Mouse (Mus musculus): Measurements from ENCODE around the gene Wwtr1.

The Wwtr1 gene

DNA sequence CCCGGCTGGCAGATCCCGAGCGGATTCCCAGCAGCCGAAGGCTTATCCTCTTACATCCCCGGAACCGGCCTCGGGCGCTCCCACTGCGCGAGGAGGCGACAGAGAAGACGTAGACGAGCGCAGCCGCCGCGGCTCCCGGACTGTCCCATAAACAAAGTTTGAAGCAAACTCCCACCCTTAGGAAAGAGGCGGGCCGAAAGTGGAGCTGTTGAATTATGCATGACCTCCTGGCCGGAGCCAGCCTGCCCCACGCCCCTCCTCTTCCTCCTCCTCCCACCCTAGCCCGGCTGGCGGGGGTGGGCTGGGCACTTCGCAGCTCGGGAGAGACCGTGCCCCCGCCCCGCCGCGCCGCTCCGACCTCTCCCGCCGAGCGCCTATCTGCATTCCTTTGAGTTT lies at the start of gene Wwtr1:
Wwtr1 (minus strand) TSS at position 251 of the 396 bp plus-strand sequence.
- peak; percentile 61 for DNase-seq

DNA sequence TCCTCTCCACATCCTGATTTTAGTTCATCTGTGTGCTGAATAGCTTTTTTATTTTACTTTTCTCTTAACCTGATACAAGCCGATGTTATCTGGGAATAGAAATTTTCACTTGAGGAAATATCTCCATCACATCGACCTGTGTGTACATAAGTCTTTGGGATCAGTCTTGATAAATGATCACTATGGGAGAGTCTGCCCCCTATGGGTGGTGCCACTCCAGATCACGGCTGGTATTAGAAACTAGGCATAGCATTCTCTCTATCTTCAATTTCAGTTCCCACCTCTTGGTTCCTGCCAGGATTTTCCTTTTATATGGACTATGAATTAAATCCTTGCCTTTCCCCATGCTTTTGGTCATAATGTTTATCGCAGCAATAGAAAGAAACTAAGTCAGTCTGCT lies 44.0 kb upstream of the Wwtr1 start:
- peak; percentile 7 for DNase-seq

DNA sequence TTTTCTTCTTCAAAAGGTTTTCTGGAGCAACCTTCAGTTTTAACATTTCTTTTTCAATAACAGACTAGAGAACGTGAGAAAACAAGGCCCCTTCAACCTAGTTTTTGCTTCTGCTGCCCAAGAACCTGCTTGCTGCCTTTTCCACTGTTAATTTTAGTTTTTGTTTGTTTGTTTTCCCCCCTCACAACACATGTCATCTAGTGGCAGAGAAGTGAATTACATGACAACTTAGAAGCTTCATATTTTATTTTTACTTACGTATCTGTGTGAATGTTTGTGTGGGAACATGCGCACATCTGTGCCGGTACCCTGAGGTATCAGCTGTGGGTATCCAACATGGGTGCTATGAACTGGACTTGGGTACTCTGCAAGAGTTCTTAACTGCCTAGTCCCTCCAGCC lies 39.9 kb upstream of the Wwtr1 start:
- no peak for DNase-seq

DNA sequence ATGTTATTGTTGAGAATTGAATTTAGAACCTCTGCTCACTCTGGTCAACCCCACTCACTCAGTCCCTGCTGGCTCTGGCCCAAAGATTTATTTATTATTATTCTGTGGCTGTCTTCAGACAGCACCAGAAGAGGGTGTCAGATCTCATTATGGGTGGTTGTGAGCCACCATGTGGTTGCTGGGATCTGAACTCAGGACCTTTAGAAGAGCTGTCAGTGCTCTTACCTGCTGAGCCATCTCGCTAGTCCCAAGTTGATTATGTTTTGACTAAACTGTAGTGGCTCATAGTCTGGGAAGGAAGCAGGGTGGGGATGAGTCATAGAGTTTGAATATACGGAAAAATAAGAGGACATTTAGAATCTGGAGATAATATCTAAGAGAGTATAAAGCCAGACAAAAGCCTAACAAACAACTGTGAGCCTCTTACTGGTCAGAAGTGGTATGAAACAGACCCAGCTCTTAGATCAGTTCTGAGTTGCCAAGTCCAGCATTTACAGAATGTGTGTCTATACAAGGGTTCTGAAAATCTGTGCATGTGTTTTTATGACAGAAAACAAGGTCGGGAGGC lies 36.8 kb upstream of the Wwtr1 start:
- DNase-seq = no peak

DNA sequence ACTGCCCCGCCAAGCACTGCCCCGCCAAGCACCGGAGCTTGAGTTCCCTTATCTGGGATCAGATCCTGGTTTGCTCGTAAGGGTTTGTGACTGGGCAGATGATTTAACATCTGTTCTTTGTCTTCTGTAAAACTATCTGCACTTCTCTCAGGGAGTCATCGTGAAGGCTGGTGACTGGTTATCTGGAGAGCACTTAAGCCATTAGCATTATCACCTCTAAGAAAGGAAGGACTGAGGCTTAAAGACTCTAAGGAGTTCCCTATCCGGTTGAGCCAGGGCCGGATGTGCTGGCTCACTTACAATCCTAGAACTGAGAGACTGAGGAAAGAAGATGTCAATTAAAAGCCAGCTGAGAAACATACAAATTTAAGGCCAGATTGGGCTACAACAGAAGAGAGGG lies 36.1 kb upstream of the Wwtr1 start:
- DNase-seq = no peak

DNA sequence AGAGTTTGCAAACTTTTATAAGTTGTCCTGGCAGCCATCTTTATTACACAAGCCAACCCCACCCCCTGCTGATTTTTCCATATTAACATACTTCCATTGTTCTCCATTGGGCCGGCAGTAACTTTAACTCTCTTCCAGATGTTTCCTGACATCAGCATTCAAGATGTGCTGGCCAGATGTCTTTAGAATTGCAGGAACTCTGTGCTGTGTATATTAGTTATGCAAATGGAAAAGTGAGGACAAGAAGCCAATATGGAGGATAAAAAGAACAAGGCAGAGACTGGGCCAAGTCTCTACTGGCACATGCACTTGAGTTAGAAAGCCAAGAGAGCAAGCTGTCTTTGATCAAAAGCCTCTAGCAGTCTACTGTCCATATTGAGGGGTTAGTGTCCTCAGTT lies 28.9 kb upstream of the Wwtr1 start:
- no peak for DNase-seq

DNA sequence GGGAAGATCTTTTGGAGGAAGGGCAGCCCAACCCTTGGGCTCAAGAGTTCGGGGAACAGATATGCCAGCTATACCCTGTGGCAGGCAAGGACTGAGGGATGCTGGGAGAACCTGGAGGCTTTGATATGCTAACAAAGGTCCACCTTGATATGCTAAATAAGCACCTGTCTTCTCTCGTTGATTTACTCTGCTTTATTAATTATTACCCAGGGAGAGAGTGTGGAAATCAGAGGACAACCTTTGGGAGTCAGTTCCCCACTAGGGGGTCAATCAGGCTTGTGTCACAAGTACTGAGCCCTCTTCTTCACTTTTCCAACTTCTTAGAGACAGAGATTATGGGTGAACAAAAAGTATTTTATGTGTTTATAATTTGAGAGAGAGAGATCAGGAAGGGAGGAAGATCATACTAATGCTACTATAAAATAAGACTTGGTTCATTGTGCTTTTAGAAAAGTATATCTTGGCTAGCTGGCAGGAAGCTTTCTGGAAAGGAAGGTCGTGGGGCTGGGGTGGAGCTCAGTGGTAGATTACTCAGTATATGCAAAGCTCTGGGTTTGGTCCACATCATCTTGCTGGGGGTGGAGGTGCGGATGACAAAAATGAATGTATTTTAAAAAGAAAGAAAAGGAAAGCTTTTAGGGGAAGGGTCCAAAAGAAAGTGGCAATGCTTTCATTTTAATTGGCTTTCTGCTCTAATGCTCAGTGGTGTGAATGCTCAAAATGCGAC lies 28.3 kb upstream of the Wwtr1 start:
- DNase-seq = no peak

DNA sequence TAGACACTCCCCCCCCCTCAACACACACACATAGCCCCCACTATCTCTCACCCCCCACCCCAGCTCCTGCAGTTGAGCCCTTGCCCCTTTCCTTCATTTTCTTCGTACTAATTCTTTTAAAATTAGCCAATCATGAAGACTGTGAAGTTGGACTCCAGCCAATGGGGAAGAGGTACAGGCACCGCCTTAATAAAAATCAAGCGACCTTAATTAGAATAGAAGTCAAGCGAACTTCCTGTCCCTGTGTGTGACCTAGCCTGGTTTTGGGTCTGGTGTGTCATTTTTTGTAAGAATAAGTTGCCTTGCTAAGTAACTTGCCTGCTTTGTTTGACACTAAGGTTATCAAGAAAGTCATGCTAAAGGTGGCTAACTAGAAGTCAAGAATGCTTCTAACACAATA lies 26.9 kb upstream of the Wwtr1 start:
- no peak for DNase-seq

DNA sequence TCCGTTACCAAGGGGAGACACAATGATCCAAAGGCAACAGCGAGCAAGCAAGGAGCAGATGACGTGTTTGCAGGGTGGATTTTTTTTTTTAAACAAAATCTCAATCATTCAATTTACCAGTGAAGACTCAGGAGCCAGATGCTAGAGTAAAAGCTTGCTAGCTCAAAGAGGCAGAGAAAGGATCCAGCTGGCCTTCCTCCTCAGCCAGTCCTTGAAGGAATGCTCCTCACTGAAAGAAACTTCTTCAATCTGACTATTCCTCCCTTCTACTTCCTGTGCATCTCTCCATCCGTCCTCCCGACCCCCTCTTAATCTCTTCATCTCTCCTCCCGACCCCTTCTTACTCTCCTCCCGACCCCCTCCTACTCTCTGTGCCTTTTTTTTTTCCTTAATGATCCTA lies 20.9 kb upstream of the Wwtr1 start:
- no peak for DNase-seq

DNA sequence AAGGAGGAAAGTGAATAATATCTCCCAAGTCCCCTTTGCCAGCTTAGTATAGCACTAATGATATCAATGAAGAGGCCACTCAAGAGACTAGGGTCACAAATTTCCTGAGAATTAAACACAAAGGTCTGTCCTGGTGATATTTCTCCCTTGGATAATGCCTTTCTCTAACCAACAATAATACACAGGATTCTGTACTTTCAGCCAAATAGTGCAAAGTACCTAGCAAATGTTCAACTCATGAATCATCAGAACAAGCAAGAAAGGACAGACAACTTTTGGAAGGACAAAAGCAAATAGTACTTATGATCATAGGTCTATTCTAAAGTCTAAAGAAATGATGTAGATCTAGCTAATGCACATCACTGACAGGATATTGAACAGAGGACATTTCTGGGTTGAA lies 19.8 kb upstream of the Wwtr1 start:
- no peak for DNase-seq

DNA sequence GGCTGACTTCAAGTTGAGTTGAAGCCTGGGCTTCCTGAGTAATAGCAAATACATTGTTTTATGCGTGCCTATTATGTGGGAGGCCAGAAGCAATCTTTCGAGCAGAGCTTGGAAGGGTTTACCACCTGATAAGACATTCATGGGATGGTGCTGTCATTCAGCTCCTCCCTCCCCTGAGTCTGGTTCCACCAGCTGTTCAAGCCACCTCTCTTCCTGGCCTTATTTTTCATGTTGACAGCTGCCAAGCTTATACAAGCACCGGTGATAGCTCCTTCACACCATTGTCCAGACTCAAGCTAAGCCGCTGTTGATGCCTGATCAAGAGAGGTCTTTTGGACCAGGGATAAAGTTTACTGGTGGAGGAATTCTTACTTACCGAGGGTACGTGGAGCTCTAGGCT lies 10.3 kb upstream of the Wwtr1 start:
- DNase-seq = no peak

DNA sequence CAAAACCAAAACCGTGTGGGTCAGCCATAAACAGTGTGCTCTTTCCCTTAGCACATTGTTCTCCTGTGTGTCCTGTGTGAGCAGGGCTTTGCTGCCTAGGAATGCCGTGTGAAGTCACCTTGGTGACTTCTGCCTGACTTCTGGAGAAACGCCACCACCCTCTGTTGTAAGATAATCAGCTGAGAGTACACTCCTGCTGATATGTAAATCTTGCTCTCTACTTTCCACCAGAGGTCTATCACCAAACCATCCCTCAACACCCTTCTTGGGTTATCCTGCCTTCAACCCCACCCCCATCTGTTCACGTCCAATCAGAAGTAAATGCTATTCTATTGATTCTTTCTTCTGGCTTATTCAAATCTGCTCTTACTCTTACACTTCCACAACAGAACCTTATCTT lies 7.8 kb upstream of the Wwtr1 start:
- DNase-seq = no peak

DNA sequence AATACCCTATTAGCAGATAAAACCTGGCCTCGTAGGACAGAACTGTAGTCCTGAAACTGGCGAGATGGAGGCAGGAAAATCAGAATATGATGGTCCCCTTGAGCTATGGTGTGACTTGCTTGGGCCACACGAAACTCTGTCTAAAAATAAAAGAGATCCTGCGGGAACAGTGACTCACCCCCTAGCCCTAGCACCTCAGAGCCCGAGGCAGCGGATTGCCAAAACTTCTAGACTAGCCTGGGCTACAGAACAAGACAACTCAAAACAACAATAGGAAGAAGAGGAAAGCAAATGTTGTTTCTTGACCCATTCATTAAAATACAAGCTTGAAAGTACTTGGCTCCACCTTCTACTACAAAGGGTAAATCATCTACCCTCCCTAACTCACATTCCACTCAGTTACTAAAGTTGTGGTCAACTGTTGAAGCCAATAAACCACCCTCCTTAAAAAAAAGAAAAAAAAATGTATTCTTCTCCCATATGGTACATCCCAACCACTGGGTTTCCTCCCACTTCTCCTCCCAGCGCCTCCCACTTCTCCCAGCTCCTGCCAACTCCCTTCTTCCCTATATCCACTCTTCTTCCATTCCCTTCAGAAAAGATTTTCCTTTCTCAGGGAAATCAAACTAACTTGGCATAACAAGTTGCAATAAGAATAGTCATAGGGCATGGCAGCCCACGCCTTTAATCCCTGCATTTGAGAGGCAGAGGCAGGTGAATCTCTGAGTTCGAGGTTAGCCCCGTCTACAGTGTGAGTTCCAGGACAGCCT lies 4.9 kb upstream of the Wwtr1 start:
- no peak for DNase-seq

DNA sequence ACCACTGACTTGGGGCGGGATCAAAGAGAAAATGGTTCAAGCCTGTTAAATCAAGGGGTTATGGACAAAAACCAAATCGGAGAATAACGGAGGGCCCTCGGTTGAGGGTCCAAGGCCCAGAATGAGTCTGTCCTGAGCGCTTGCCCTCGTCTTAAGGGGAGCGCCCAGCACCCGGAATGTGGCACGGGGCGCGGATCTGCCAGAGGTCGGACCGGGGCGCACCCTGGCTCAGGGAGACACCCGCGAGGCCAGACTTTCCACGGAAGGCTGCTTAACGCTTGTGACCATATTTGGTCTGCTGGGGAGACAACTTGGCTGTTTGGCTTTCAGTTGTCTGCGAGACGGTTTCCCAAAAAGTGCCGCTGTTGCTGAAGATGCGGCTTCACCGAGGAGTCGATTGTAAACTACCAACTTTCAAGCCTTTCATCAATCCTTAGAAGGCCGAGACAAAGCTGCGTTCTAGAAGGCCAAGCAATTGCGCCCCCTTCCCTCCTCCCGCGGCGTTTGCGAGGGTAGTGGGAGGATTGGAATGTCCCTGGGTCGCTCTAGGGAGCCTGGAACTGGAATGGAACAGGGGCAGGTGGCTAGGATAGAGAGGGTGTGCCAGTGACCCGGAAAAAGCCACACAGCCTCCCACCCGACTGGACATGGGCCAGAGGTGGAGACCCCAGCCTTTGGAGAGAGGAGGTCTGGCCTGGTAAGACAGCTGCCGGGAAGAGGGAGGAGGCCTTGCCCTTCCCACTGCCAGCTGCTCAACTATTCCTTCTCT lies 530 bp upstream of the Wwtr1 start:
- peak; percentile 24 for DNase-seq

DNA sequence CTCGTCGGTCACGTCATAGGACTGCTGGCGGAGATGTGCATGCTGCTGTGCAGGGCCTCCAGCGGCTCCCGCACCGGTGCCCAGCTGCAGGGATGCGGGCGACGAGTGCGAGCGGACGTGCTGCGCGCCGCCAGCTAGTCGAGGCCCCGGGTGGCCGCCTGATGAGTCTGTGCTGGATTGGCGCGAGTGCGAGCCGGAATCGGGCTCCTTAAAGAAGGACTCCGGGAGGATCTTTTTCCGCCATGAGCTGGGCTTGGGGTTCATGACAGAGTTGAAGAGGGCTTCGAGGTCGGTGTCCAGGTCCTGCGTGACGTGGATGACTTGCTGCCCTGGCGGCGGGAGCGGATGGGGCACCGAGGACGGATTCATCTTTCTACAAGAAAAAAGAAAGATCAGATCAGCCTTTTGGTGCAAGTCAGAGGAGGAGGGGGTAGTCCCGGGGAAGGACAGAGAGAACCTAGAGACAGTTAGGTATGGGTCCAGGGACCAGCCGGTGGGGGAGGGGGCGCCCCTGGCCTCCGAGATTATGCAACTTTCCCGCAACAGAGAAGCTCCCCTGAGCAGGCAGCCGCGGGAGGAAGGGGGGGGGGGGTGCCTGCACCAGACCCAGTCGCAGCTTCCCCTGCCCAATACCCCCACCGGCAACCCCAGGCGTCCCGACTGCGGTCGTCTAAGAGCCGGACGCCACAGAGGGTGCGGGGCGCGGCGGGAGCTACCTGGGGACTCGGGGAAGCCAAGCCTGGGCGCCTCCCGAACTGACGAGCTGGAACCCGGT lies 638 bp downstream of the Wwtr1 start:
- peak; percentile 46 for DNase-seq

DNA sequence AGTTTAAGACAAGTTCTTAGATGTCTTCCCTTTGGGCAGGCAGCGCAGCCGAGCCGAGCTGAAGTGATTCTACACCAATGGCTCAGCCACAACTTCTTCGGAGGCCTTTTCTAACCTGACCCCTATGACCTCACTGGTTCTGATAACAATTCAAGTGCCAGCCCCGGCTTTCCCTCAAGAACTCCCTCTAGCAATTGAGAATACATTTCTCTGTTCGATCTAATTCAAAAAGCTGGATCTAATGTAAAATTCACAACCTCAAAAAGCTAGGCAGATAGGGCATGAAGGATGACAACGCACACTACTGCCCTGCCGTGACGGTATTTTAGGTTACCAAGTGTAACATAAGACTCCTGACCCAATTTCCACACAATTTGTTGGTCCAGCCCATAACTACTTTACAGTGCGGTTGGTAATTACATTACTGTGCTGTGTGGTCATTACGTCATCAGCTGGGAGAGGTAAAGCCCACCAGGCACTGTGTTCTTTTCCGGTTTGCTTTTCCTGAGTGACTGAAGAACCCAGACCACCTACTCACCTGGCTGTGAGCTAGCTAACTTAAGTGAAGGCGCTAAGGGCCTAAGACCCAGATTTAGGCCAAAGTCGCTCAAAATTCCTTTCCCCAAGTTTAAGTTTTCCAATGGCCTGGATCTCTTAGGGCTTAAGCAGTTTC lies 1.7 kb downstream of the Wwtr1 start:
- DNase-seq = no peak

DNA sequence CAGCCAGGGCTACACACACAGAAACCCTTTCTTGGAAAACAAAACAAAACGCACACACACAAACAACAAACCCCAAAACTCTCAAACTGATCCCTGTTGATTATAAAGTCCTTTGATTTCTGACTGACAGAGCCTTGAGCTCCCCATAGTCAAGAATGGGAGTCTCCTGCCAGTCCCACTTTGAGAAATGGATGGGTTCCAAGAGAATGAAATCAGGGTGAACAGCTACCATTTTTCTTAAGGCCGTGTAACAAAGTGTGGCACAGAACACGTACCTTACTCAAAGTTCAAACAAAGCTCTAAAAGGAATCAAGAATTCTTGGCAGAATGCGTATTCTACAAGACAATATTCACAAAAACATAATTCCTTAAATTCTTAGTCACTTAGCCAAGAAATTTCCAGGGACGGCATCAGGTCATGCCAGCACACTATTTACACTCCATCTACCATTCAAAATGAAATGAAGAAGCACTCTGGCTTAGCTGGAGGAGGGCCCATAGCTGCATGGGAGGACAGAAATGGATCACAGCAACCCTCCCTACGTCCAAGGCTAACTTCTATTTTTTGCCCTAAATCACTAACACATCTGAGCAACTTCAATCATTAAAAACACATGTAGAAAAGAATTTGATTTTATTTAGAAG lies 3.3 kb downstream of the Wwtr1 start:
- no peak for DNase-seq

DNA sequence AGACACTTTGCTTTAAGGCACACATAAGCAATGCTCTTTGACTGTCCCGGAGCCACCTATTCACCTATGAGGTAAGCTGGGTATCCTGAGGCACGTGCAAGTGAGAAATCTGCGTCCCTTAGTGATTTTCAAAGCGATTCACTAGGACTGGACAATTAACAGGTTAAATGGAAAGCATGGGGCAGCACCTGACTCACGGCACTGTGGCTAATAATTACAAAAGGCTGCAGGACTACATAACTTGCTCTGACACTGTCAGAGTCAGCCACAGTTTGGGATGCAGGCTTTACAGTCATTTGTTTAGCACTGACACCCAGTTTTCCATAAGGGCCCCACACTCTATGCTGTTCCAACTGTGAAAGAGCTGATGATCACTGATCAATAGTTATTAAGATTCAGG lies 9.1 kb downstream of the Wwtr1 start:
- no peak for DNase-seq

DNA sequence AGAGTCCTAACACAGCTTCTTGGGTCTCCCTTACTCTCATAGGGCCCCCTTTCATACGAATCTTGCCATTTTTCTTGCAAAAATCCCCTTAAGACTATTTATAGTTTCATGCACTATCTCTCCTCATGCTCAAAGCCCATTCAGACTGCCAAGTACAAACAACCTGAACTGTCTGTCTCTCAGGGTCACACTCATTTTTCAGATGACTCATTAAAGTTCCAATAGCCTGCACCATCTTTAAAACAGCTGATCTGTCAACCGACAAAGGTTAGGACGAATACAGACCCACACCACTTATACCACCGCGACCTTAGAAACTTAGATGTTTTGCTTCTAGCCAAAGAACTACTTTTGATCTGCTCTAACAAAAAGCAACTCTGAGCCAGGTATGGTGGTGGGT lies 12.1 kb downstream of the Wwtr1 start:
- DNase-seq = no peak

DNA sequence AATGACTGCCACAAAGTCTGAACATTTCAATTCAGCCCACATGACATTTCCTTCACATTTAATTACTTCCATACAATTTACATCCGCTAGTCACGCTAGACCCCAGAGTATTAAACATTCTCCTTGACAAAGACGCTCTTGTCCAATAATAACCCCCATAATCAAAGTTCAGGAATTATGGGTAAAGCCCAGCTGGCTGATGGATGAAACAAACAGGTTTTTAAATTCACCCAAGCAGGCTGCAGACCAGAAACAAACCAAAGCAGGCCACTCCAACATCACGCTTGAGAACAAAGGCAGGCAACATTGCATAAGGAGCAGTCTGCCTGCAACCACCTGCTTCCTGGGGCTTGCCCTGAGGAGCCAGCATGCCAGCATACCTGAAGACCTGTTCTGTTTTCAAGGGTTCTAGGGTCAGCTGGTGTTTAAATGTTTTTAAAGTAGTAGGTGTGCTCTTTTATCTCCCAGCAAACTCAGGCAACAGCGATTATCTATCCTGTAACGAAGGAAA lies 12.7 kb downstream of the Wwtr1 start:
- no peak for DNase-seq

DNA sequence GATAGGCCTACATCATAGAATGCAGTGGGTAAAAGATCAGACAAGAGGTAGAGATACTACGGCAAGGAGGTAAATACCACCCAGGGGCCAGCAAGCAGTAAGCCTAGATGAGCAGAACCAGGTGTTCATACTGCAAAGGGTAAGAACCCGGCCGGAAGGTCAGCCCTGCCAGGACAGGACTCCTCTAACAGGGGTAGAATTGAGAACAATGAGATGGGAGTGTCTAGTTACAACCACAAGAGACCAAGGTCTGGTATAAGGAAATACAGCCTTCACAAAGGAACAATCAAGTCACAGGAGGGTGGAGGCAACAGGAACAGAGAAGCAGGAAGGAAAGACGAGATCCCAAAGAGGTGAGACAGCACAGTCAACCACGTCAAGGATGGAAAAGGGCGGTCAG lies 16.9 kb downstream of the Wwtr1 start:
- DNase-seq = no peak

Measured in right cerebral cortex, postnatal 4 days (tissue).